Mouse (Mus musculus): ENCODE results near the gene Adam10.

Gene Adam10

DNA sequence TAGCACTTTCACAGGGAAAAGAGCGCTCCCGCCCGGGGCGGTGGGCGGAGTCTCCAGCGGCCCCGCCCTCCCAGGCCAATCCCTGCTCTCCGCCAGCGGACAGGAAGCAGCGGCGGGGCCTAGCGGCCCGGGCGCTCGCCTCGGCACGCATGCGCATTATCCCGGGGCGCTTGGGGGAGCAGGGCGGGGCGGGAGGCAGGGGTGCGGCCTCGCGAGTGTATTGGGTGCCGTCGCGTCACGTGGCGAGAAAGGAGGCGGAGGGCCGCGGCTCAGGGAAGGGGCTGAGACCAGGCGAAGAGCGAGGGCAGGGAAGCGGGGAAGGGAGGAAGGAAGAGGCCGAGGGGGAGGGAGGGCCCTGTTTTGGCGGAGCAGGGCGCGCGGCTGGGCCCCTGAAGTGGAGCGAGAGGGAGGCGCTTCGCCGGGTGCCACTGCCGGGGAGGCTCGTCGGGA is at the start of gene Adam10:
Gene Adam10, plus strand, starts transcription at position 316 of the 450 bp plus-strand sequence.
- in situ Hi-C loops (cut with MboI, MseI), result no loop called here

- in situ Hi-C loops (cut with MboI, MseI), result no loop called here
These were observed 49.1 kb upstream of the Adam10 start for GRCm38 (mm10) chr9:70629711-70630110.

DNA sequence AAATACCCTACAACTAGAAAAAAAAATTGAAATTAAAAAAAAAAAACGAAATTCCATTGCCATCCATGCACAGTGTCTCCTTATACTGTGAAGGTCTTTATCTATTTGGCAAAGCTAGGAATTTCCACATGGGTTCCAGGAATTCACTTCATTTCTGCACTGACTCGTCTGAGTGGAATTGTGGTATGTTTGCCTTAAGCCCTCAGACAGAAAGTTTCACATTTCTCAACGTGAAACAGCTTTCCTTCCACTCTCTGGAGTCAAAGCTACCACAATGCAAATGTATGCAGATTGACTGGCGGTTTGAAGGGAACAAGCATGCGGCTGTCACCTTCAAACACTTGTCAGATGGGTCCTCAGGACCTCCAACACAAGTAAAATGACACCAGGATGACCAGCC is 47.1 kb upstream of the Adam10 start:
- in situ Hi-C loops (cut with MboI, MseI), result no loop called here

GRCm38 (mm10) chr9:70636748-70637147 is 42.0 kb upstream of the Adam10 start:
- in situ Hi-C loops (cut with MboI, MseI), result no loop called here

- in situ Hi-C loops (cut with MboI, MseI), result no loop called here
These were observed 28.5 kb upstream of the Adam10 start for GRCm38 (mm10) chr9:70650260-70650659.

DNA sequence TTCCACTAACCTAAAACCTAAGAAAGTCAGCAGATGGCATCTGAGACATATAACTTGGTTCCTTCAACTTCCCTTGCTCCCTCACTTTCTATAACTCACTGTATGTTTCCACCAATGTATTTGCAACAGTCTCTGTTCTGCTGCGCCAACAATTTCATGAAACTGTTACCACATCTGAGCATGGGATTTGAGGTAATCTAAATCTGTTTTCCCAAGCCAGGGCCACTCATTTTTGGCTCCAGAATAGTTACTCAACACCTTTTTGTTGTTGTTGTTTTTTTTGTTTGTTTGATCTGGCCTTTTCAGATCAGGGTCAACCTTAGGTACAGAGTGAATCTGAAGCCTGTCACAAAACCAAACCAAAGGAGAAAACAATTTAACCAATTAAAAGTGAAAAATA is 27.8 kb upstream of the Adam10 start:
- in situ Hi-C loops (cut with MboI, MseI), result no loop called here

GRCm38 (mm10) chr9:70652221-70652620 is 26.6 kb upstream of the Adam10 start:
- in situ Hi-C loops (cut with MboI, MseI), result no loop called here

DNA sequence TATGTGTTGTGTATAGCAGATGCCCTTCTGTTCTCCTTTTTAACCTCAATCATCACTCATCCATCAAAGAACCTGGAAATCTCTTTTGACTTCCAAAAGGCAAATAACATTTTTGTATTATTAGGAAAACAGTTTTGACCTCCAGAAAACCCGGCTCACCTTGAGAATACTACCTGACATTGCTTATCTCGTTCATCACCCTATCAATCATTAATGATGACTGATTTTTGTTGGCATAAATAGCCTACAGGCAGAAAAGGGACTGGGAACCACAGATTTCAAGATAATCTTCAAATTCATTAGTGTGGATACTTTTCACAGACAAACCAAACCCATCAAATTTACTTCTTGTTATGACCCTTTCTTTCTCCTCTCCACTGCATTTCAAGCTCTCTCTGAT is 24.9 kb upstream of the Adam10 start:
- in situ Hi-C loops (cut with MboI, MseI), result no loop called here

DNA sequence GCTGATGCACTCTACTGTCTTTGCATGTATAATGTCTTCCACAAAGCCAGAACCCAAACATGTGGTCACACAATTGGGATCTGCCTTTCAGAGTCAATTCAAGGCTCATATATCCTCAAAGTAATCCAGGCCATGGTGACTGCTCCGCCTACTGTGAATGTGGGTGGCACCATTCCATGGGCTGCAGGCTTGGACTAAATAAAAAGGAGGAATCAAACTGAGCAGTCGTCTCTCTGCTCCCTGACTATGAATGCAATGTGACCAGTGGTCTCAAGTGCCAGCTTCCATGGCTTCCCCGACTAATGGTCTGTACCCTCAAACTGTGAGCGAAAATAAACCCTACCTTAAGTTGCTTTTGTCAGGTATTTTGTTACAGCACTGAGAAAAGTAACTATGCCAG is 24.3 kb upstream of the Adam10 start:
- in situ Hi-C loops (cut with MboI, MseI), result no loop called here

- in situ Hi-C loops (cut with MboI, MseI), result no loop called here
These were observed 23.1 kb upstream of the Adam10 start for GRCm38 (mm10) chr9:70655764-70656129.

- in situ Hi-C loops (cut with MboI, MseI), result no loop called here
These were observed 22.4 kb upstream of the Adam10 start, which contains the start of gene Gm10642 for GRCm38 (mm10) chr9:70656130-70657007. Gene Gm10642 (plus strand): TSS chr9:70656251.

- in situ Hi-C loops (cut with MboI, MseI), result no loop called here
These were observed 21.5 kb upstream of the Adam10 start, which contains the start of gene Mindy2 for GRCm38 (mm10) chr9:70657013-70657967. Gene Mindy2 (minus strand): TSS chr9:70657174.

GRCm38 (mm10) chr9:70658266-70658665 is 20.5 kb upstream of the Adam10 start:
- in situ Hi-C loops (cut with MboI, MseI), result no loop called here

DNA sequence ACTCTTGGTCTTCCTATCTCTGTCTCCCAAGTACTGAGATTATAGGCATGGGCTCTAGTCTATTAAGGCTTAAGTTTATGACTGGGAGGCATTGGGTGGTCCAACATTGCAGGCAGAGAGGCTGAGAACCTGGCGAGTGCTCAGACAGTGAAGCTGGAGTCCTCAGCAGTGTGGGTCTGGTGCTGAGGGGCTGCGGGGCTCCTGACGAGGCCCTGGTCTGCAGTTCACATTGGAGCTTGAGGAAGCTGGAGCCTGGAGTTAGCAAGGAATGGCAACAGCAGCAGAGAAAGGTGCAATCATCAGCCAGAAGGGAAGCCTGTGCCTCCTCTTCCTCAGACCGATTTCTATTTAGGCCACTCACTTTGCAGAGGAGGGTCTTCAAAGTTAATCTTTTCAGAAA is 13.9 kb upstream of the Adam10 start:
- in situ Hi-C loops (cut with MboI, MseI), result loop anchor here (5.0 to 10.0 kb wide), 3 partner anchors 90 to 407 kb away; no protein-coding TSS in a partner anchor

GRCm38 (mm10) chr9:70665372-70666145 is 13.2 kb upstream of the Adam10 start:
- in situ Hi-C loops (cut with MboI, MseI), result loop anchor here (10.0 kb wide), 2 partner anchors 89 to 259 kb away; no protein-coding TSS in a partner anchor

DNA sequence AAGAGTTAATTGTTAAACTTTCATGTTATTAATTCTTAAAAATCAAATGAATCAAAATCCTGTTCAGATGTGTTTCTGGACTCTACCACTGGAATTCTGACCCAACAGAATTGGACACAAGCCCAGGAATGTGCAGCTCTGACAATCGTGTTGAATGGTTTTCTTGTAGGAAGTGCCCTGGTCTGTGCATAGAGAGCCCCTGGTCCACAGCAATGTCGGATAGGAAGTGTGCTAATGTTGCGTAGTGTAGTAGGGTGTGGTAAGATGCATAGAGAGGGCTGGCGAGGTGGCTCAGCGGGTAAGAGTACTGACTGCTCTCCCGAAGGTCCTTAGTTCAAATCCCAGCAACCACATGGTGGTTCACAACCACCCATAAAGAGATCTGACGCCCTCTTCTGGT is 12.0 kb upstream of the Adam10 start:
- in situ Hi-C loops (cut with MboI, MseI), result loop anchor here (10.0 kb wide), 2 partner anchors 88 to 258 kb away; no protein-coding TSS in a partner anchor

- in situ Hi-C loops (cut with MboI, MseI), result loop anchor here (10.0 kb wide), 2 partner anchors 87 to 257 kb away; no protein-coding TSS in a partner anchor
These were observed 10.7 kb upstream of the Adam10 start for GRCm38 (mm10) chr9:70668048-70668447.

- in situ Hi-C loops (cut with MboI, MseI), result loop anchor here (10.0 kb wide), 2 partner anchors 86 to 256 kb away; no protein-coding TSS in a partner anchor
These were observed 9.6 kb upstream of the Adam10 start for GRCm38 (mm10) chr9:70669197-70669596.

DNA sequence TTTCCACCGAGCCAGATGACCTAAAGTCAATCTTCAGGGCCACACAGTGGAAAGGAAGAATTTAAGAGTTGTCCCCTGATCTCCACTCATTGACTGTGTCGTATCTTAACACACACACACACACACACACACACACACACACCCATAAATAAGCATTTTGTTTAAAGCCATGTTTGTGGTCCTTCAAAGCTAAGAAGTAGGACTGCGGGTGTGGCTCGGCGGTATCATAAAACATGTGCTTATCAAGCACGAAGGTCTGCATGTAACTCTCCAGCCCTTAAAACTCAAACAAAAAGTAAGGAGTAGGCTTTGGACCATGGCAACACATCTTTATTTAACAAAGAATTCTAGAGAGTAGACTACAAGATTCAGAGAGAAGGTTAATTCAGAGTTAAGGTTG is 8.4 kb upstream of the Adam10 start:
- in situ Hi-C loops (cut with MboI, MseI), result no loop called here

GRCm38 (mm10) chr9:70671278-70671677 is 7.5 kb upstream of the Adam10 start:
- in situ Hi-C loops (cut with MboI, MseI), result no loop called here

All from T-helper 1 cell (primary cell).